Mouse (Mus musculus) intestine, embryonic 14.5 days (tissue): ENCODE measurements around the gene Arhgap5. TPM values are rescaled to one million over a fixed set of nuclear protein-coding genes. Genes with fewer than 3 reads are reported as not detected.

Experiments
- ATAC-seq: fragments of 200-750 bp; cut with Nextera tagmentation; replicated peaks from 2 replicates; pipeline ENCODE4 v1.8.0; 2017; ENCODE audit warnings: low read depth, moderate number of reproducible peaks, moderate TSS enrichment, moderate library complexity; ENCODE audit not compliant: low FRiP score, low TSS enrichment
- DNase-seq: peaks from one replicate; pipeline ENCODE4 v3.0.0-alpha.2; 2018; ENCODE audit warnings: low spot score
- H3K27ac ChIP-seq: fragments of 300-500 bp; sonication (generic); 2 replicates; pipeline ENCODE4 v1.5.1; 2014; ENCODE audit warnings: low read depth, mild to moderate bottlenecking, control low read depth
- H3K27me3 ChIP-seq: fragments of 300-500 bp; sonication (generic); replicated peaks from 2 replicates; pipeline ENCODE4 v1.6.1; 2014; ENCODE audit warnings: low read length, control low read depth; ENCODE audit not compliant: control insufficient read depth, insufficient read depth
- H3K36me3 ChIP-seq: fragments of 300-500 bp; sonication (generic); 2 replicates; pipeline ENCODE4 v1.6.1; 2014; ENCODE audit warnings: low read length, control low read depth; ENCODE audit not compliant: control insufficient read depth, insufficient read depth
- H3K4me1 ChIP-seq: fragments of 300-500 bp; sonication (generic); replicated peaks from 2 replicates; pipeline ENCODE4 v1.6.1; 2014; ENCODE audit warnings: low read length, control low read depth, mixed read lengths; ENCODE audit not compliant: control insufficient read depth, insufficient read depth
- H3K4me2 ChIP-seq: fragments of 300-500 bp; sonication (generic); 2 replicates; pipeline ENCODE4 v1.6.1; 2014; ENCODE audit warnings: low read length
- H3K4me3 ChIP-seq: fragments of 300-500 bp; sonication (generic); 2 replicates; pipeline ENCODE4 v1.5.1; 2014; ENCODE audit warnings: low read depth, low read length, control low read depth, mixed read lengths
- H3K9ac ChIP-seq: fragments of 300-500 bp; sonication (generic); 2 replicates; pipeline ENCODE4 v1.6.1; 2014; ENCODE audit warnings: mild to moderate bottlenecking, low read length
- H3K9me3 ChIP-seq: fragments of 300-500 bp; sonication (generic); 2 replicates; pipeline ENCODE4 v1.6.1; 2016; ENCODE audit warnings: low read length, control low read depth; ENCODE audit not compliant: control insufficient read depth
- whole genome bisulfite sequencing: fragments of 180-500 bp; shearing (Covaris S2); extraction: QIAGEN DNeasy Blood & Tissue Kit; methylation state at CpG from one replicate; pipeline ENCODE4 v1.1.7; 2014; 5-methylcytosine and 5-hydroxymethylcytosine counted together
- polyA plus RNA-seq: library from polyadenylated mRNA; unstranded; fragments of >200 nt; fragmentation: Nextera tagmentation; extraction: Ambion mirVana; gene quantifications from 2 replicates; pipeline ENCODE4 v1.2.1, GENCODE M21; 2014

The Arhgap5 gene
- polyA plus RNA-seq, 1 experiment from 2014 or later, result 42.3 TPM

DNA sequence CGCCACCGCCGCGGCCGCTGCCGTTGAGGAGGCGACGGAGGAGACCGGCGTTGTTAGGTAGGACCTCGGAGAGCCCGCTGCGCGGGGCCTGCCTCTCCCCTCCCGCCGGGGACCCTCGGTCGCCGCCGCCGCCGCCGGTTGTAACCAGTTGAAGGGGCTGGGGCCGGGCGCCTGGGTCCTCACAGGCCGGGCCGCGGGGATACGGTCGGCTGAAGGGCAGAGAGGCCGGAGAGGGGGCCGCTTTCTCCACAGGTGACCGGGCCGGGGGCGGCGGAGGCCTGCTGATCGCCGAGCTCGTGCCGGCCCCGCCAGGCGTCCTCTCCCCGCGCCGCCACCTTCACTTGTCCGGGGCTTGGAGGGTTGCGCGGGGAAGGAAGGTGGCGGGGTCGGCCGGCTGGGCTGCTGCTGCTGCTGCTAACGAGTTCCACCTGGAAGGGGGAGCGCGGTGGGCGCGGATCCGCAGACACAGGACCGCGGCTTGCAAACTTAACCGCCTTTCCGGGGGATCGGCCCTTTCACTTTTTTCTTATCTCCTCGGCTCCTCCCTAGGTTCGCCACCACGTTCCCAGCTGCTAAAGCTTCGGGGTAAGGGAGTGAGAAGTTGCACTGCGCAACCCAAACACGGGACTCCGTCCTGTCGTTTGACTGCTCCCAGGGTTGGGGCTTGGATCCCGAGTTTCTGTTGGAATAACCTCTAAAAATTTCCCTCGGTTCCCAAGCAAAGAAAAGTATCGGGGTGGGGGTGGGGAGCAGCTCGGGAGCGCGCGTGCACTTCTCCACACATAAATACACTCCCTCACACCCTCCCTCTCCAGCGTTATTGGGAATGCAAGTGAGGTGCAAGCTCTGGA is 784 bp downstream of the Arhgap5 start:
- H3K4me3 ChIP-seq, result peak overlapping the region; percentile 75
- H3K4me1 ChIP-seq, result peaks cover 9% of the 10 kb centered on the region
- WGBS, result under 1% methylated on average over 59 of the region's 78 CpGs
- ATAC-seq (peak; percentile 40), DNase-seq (peak; percentile 86)
- peak overlapping the region; percentile 96 for H3K9ac ChIP-seq
- H3K9me3 ChIP-seq, result no peaks in the 10 kb centered on the region
- peak overlapping the region; percentile 77 for H3K4me2 ChIP-seq
- H3K27ac ChIP-seq, result peak overlapping the region; percentile 100
- H3K27me3 ChIP-seq, result no peaks in the 10 kb centered on the region
- no peaks in the 10 kb centered on the region for H3K36me3 ChIP-seq

DNA sequence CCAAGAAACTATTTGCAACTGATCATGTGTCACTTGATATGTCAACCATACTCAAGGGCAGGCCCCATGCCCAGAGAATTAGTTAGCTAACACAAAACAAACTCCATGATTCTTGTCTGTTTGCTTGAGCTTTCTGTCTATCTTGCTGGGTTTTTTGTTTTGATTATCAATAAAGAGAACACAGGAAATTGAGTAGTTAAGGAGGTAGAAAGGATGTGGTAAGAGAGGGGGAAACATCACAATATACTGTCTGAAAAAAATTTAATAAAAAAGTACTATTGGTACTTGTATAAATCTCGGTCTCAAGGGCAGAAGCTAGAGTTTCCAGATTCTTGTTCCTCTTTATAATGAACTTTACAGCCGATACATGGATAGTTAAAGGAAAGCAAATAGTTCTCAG is 20.9 kb downstream of the Arhgap5 start:
- DNase-seq, result no peak
- H3K4me1 ChIP-seq, result no peaks in the 10 kb centered on the region
- ATAC-seq, result no peak
- no peak overlapping the region for H3K9ac ChIP-seq
- no peak overlapping the region for H3K4me2 ChIP-seq
- no peaks in the 10 kb centered on the region for H3K27me3 ChIP-seq
- no peaks in the 10 kb centered on the region for H3K9me3 ChIP-seq
- H3K27ac ChIP-seq, result no peak overlapping the region
- H3K4me3 ChIP-seq, result no peak overlapping the region
- 0 out of 2 replicates have a peak, but pooled peaks cover 3% of the 10 kb centered on the region for H3K36me3 ChIP-seq
- WGBS, result 94% methylated on average over 2 of the region's 2 CpGs

DNA sequence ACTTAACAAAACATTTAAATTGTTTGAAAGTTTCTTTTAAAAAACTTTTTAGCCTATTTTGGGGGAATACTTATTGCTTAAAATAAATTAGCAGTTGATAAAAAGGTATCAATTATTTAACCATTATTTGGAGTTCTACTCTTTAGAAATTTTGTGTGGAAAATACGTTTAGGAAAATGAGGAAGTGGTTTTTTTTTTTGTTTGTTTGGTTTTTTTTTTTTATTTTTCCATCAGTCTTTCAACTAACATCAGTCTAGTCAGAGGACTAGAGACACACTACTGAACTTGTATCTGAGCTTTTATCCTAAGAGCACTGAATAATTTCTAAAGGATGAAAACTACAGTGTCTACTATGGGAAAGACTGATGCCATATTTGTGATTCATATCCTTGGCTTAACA is 21.7 kb downstream of the Arhgap5 start:
- Histone ChIP-seq H3K27me3 (no peaks in the 10 kb centered on the region), H3K9ac (no peak overlapping the region), H3K9me3 (no peaks in the 10 kb centered on the region), H3K27ac (no peak overlapping the region), H3K36me3 (0 out of 2 replicates have a peak, but pooled peaks cover 3% of the 10 kb centered on the region), H3K4me1 (no peaks in the 10 kb centered on the region), H3K4me3 (no peak overlapping the region), H3K4me2 (no peak overlapping the region)
- ATAC-seq, result no peak
- DNase-seq, result no peak
- 84% methylated on average over 1 of the region's 1 CpGs for WGBS

DNA sequence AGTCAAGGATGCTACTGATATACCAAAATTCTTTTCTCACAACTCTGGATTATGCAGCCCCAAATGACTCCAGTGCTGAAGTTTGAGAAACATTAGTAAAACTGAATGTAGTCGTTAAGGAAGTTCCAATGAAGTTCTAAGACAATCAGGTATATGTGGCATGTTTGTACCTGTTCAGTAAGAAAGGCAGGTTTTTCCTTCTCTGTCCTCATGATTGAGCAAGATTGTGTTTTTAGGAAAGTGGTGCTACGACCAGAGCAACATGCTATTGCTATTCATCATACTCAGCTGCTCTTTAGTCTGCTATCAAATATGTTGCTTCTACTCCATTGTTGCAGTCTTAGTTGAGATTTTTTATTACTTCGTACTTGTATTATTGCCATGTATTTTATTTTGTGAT is 26.0 kb downstream of the Arhgap5 start:
- H3K27ac ChIP-seq, result no peak overlapping the region
- ATAC-seq, result no peak
- H3K4me1 ChIP-seq, result no peaks in the 10 kb centered on the region
- no peak overlapping the region for H3K9ac ChIP-seq
- 91% methylated on average over 3 of the region's 3 CpGs for WGBS
- H3K4me3 ChIP-seq, result no peak overlapping the region
- H3K4me2 ChIP-seq, result no peak overlapping the region
- no peaks in the 10 kb centered on the region for H3K9me3 ChIP-seq
- no peaks in the 10 kb centered on the region for H3K27me3 ChIP-seq
- DNase-seq, result no peak
- no peaks in the 10 kb centered on the region for H3K36me3 ChIP-seq

DNA sequence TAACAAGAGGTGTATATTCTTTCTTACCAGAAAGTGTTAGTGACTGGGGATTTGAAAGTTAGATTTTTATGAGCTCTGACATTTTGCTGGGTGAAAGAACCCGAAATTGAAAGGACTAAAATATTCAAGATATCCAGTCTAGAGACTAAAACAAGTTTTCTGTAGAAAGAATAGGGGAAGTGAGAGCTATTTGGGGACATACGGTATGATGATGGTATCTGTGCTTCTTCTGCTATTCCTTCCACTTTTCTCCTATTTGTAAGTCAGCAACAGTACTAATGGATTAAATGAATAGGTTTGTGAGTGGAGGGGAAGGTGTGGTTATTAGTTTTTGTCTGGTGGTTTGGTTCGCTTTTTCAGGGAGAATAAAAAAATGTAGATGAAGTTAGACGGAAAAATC is 37.5 kb downstream of the Arhgap5 start:
- no peak overlapping the region for H3K27ac ChIP-seq
- no peaks in the 10 kb centered on the region for H3K9me3 ChIP-seq
- H3K4me1 ChIP-seq, result no peaks in the 10 kb centered on the region
- H3K9ac ChIP-seq, result no peak overlapping the region
- no peaks in the 10 kb centered on the region for H3K27me3 ChIP-seq
- H3K4me3 ChIP-seq, result no peak overlapping the region
- H3K4me2 ChIP-seq, result no peak overlapping the region
- WGBS, result 88% methylated on average over 4 of the region's 4 CpGs
- DNase-seq, result no peak
- ATAC-seq, result no peak
- H3K36me3 ChIP-seq, result 0 out of 2 replicates have a peak, but pooled peaks cover 3% of the 10 kb centered on the region

DNA sequence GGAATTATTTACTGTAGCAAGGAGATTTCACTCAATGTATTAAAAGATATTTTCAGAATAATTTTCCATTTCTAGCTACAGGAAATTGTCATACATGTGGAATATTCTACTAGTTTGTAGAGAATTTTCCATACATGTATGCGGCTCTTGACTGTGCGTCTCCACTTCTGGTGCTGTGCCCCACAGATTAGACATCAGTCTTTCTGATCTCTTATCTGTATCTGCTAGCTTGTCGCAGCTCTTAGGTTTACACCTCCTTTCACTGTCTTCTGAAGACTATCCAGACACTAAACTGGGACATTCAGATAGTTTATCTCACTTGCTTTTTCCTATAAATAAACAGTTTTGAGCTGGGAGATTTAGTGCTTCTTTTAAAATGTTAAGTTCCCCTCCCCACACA is 40.8 kb downstream of the Arhgap5 start:
- H3K9ac ChIP-seq, result no peak overlapping the region
- no peaks in the 10 kb centered on the region for H3K4me1 ChIP-seq
- DNase-seq, result no peak
- H3K27ac ChIP-seq, result no peak overlapping the region
- no peaks in the 10 kb centered on the region for H3K9me3 ChIP-seq
- no peak overlapping the region for H3K4me3 ChIP-seq
- no peaks in the 10 kb centered on the region for H3K27me3 ChIP-seq
- no peak for ATAC-seq
- no peak overlapping the region for H3K4me2 ChIP-seq
- 0 out of 2 replicates have a peak, but pooled peaks cover 3% of the 10 kb centered on the region for H3K36me3 ChIP-seq
- WGBS, result 52% methylated on average over 3 of the region's 3 CpGs

DNA sequence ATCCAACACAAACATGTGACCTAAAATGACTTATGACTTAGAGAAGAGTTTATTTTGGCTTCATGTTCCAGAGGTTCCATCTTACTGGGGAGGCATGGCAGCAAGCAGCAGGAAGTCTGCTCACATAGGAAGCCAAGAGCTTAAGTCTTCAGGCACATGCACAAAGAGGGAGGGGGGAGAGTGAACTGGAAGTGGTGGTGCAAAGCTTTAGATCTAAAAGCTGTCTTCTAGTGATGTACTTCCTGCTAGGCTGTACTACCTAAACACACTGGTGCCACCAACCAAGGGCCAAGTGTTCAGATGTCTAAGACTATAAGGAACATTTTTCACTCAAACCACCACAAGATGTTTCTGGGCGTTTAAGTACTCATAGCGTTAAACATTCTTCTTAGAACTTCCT is 48.3 kb downstream of the Arhgap5 start:
- no peak for DNase-seq
- Histone ChIP-seq H3K36me3 (no peaks in the 10 kb centered on the region), H3K4me2 (no peak overlapping the region), H3K27ac (no peak overlapping the region), H3K4me1 (no peaks in the 10 kb centered on the region), H3K4me3 (no peak overlapping the region), H3K27me3 (no peaks in the 10 kb centered on the region), H3K9ac (no peak overlapping the region), H3K9me3 (no peaks in the 10 kb centered on the region)
- WGBS, result 92% methylated on average over 2 of the region's 2 CpGs
- no peak for ATAC-seq

DNA sequence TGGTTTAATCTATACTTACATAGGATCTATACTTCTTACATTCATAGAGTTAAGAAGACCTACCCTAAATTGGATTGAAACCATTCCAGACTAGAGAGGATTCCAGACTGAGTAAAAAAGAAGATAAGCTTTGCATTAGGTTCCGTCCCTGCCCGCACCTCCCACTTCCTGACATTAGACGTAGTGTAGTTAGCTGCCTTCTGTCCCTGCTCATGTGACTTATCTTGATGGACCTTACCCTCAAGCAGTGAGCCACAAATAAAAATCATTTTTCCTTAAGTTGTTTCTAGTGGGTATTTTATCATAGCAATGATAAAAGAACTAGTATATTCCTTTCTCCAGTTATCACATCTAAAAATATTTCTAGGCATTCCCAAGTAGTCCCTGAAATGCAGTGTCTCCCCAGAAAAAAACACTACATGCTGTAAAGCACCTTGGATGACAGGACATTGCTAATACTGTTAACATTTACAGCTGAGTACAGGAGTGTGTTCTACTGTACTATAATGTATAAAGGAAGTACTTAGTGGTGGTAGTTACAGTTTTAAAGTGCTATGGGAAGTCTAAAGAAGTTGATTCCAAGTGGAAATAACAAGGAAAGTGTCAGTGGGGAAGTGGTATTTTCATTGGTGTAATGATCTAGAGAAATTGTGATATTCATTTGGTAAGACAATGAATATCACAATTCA is 51.6 kb downstream of the Arhgap5 start:
- Histone ChIP-seq H3K9ac (no peak overlapping the region), H3K36me3 (peaks cover 8% of the 10 kb centered on the region; the same call in 1 of the 2 replicates), H3K4me3 (no peak overlapping the region), H3K27ac (no peak overlapping the region), H3K4me1 (no peaks in the 10 kb centered on the region), H3K27me3 (no peaks in the 10 kb centered on the region), H3K9me3 (no peaks in the 10 kb centered on the region), H3K4me2 (no peak overlapping the region)
- WGBS, result 63% methylated on average over 3 of the region's 3 CpGs
- ATAC-seq, result no peak
- no peak for DNase-seq
